Mouse (Mus musculus) forebrain, embryonic 13.5 days (tissue): ENCODE results near the gene Bcl2l14. TPM values are rescaled to one million over a fixed set of nuclear protein-coding genes. Genes with fewer than 3 reads are reported as not detected.
A peak's percentile ranks its signal among the peaks of the same experiment; 100 is the strongest.

Experiments used
- ATAC-seq: fragments of 200-750 bp; cut with Nextera tagmentation; 2 replicates; pipeline ENCODE4 v1.8.0; 2017
- H3K27ac ChIP-seq: fragments of 300-500 bp; sonication (generic); 2 replicates; pipeline ENCODE4 v1.5.1; 2015; ENCODE audit warnings: inconsistent platforms, mild to moderate bottlenecking, moderate library complexity
- H3K27me3 ChIP-seq: fragments of 300-500 bp; sonication (generic); 2 replicates; pipeline ENCODE4 v1.6.1; 2015; ENCODE audit warnings: mild to moderate bottlenecking, inconsistent platforms
- H3K36me3 ChIP-seq: fragments of 300-500 bp; sonication (generic); 2 replicates; pipeline ENCODE4 v1.6.1; 2015; ENCODE audit warnings: mild to moderate bottlenecking, inconsistent platforms; ENCODE audit not compliant: poor library complexity, severe bottlenecking
- H3K4me1 ChIP-seq: fragments of 300-500 bp; sonication (generic); 2 replicates; pipeline ENCODE4 v1.6.1; 2015; ENCODE audit warnings: inconsistent platforms
- H3K4me2 ChIP-seq: fragments of 300-500 bp; sonication (generic); 2 replicates; pipeline ENCODE4 v1.6.1; 2015; ENCODE audit warnings: inconsistent platforms, mild to moderate bottlenecking, moderate library complexity
- H3K4me3 ChIP-seq: fragments of 300-500 bp; sonication (generic); 2 replicates; pipeline ENCODE4 v1.5.1; 2015; ENCODE audit warnings: mild to moderate bottlenecking, inconsistent platforms
- H3K9ac ChIP-seq: fragments of 300-500 bp; sonication (generic); 2 replicates; pipeline ENCODE4 v1.6.1; 2015; ENCODE audit warnings: mild to moderate bottlenecking, inconsistent platforms
- H3K9me3 ChIP-seq: fragments of 300-500 bp; sonication (generic); replicated peaks from 2 replicates; pipeline ENCODE4 v1.6.1; 2016; ENCODE audit warnings: inconsistent platforms
- WGBS: fragments of 180-500 bp; shearing (Covaris S2); methylation state at CpG from one replicate; pipeline ENCODE4 v1.1.7; 2015; 5-methylcytosine and 5-hydroxymethylcytosine counted together
- polyA plus RNA-seq: library from polyadenylated mRNA; unstranded; fragments of >200 nt; fragmentation: Nextera tagmentation; extraction: Ambion mirVana; gene quantifications from 2 replicates; pipeline ENCODE4 v1.2.1, GENCODE M21; 2015

Gene Bcl2l14
- polyA plus RNA-seq, 1 experiment from 2014 or later: not detected

DNA sequence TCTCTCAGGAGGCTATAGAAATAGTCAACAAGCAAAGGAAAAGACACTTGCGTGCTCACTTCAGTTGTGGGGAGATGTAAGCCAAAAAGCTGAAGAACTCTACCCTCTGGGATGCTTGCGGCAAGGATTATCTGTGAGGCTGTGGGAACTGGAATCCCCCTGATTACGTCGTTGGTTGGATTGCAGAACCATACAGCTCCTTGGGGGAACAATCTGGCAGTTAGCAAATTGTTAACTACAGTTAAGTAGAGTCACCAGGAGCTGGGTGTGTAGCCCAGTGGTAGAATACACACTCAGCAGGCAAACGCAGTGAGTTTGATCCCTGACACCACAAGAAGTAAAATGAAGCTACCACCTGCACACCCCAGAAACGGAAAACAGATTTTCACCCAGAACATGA lies 37.9 kb downstream of the Bcl2l14 start:
- 77% methylated on average over 6 of the region's 6 CpGs for WGBS
- no peak overlapping the region for H3K4me2 ChIP-seq

GRCm38 (mm10) chr6:134434866-134435390 lies 38.8 kb downstream of the Bcl2l14 start:
- WGBS: 85% methylated on average over 9 of the region's 9 CpGs
- ATAC-seq: no peak
- H3K9me3 ChIP-seq: no peaks in the 10 kb centered on the region

More for the DNA sequence above, 37.9 kb downstream of the Bcl2l14 start:
- Histone ChIP-seq H3K27ac (no peak overlapping the region), H3K9ac (no peak overlapping the region), H3K9me3 (no peaks in the 10 kb centered on the region), H3K4me1 (peaks cover 2% of the 10 kb centered on the region; the same call in 1 of the 2 replicates), H3K36me3 (no peaks in the 10 kb centered on the region), H3K4me3 (no peak overlapping the region), H3K27me3 (no peaks in the 10 kb centered on the region)
- no peak for ATAC-seq

GRCm38 (mm10) chr6:134436955-134437354 lies 40.8 kb downstream of the Bcl2l14 start:
- H3K4me3 ChIP-seq: no peak overlapping the region
- H3K9ac ChIP-seq: no peak overlapping the region
- H3K36me3 ChIP-seq: no peaks in the 10 kb centered on the region
- H3K27me3 ChIP-seq: no peaks in the 10 kb centered on the region
- H3K4me2 ChIP-seq: no peak overlapping the region
- no peak overlapping the region for H3K27ac ChIP-seq
- peaks cover 15% of the 10 kb centered on the region; the same call in 1 of the 2 replicates for H3K4me1 ChIP-seq
- no peak for ATAC-seq
- WGBS: 82% methylated on average over 5 of the region's 5 CpGs
- no peaks in the 10 kb centered on the region for H3K9me3 ChIP-seq

More at GRCm38 (mm10) chr6:134434866-134435390, 38.8 kb downstream of the Bcl2l14 start:
- Histone ChIP-seq H3K27me3 (no peaks in the 10 kb centered on the region), H3K4me1 (peaks cover 11% of the 10 kb centered on the region; the same call in 1 of the 2 replicates), H3K4me3 (no peak overlapping the region), H3K4me2 (no peak overlapping the region), H3K27ac (no peak overlapping the region), H3K9ac (no peak overlapping the region), H3K36me3 (no peaks in the 10 kb centered on the region)

- Histone ChIP-seq H3K9ac (peak overlapping the region; percentile 50), H3K4me3 (peak overlapping the region; percentile 29), H3K27me3 (no peaks in the 10 kb centered on the region), H3K4me2 (peak overlapping the region; percentile 63), H3K4me1 (peaks cover 15% of the 10 kb centered on the region; the same call in 1 of the 2 replicates), H3K27ac (peak overlapping the region; percentile 44; the same call in 1 of the 2 replicates), H3K36me3 (peaks cover under 1% of the 10 kb centered on the region; the same call in 1 of the 2 replicates), H3K9me3 (no peaks in the 10 kb centered on the region)
- ATAC-seq: peak; percentile 90
- WGBS: 12% methylated on average over 23 of the region's 23 CpGs
Observed at GRCm38 (mm10) chr6:134439401-134440021, 43.4 kb downstream of the Bcl2l14 start.

DNA sequence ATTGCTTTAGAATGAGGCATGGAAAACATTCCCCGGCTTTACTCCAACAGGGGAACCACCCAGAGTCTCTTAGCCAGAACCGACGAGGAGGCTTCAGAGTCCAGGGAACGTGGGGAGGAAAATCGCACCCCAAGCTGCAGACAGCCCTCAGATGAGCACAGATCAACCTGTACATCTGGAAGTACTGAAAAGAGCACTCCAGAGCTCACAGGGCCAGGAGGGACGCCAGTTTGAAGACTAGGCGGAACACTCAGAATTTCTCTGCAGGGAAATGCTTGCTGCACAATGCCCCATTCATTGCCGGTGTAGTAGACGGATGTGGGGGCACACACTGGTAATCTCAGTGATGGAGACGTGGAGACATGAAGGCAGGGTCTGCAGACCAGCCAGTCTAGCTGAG lies 43.9 kb downstream of the Bcl2l14 start:
- Histone ChIP-seq H3K4me2 (peak overlapping the region; percentile 63), H3K4me3 (peak overlapping the region; percentile 29), H3K36me3 (peaks cover 6% of the 10 kb centered on the region), H3K27me3 (no peaks in the 10 kb centered on the region), H3K4me1 (peaks cover 15% of the 10 kb centered on the region; the same call in 1 of the 2 replicates), H3K27ac (peak overlapping the region; percentile 44; the same call in 1 of the 2 replicates), H3K9me3 (no peaks in the 10 kb centered on the region), H3K9ac (peak overlapping the region; percentile 50)
- 20% methylated on average over 10 of the region's 10 CpGs for WGBS
- ATAC-seq: no peak

- Histone ChIP-seq H3K27ac (no peak overlapping the region), H3K4me2 (no peak overlapping the region), H3K4me3 (no peak overlapping the region), H3K4me1 (peaks cover 15% of the 10 kb centered on the region; the same call in 1 of the 2 replicates), H3K36me3 (peaks cover 16% of the 10 kb centered on the region), H3K9ac (no peak overlapping the region), H3K27me3 (no peaks in the 10 kb centered on the region), H3K9me3 (no peaks in the 10 kb centered on the region)
- ATAC-seq: no peak
- WGBS: 95% methylated on average over 3 of the region's 3 CpGs
Observed at GRCm38 (mm10) chr6:134441716-134442115, 45.6 kb downstream of the Bcl2l14 start.

- Histone ChIP-seq H3K36me3 (peaks cover 16% of the 10 kb centered on the region), H3K27me3 (no peaks in the 10 kb centered on the region), H3K4me3 (no peak overlapping the region), H3K9ac (no peak overlapping the region), H3K4me2 (no peak overlapping the region), H3K9me3 (no peaks in the 10 kb centered on the region), H3K27ac (no peak overlapping the region), H3K4me1 (peaks cover 15% of the 10 kb centered on the region; the same call in 1 of the 2 replicates)
- ATAC-seq: no peak
- 94% methylated on average over 5 of the region's 5 CpGs for WGBS
Observed at GRCm38 (mm10) chr6:134442219-134442618, 46.1 kb downstream of the Bcl2l14 start.

- H3K4me3 ChIP-seq: no peak overlapping the region
- peaks cover 15% of the 10 kb centered on the region; the same call in 1 of the 2 replicates for H3K4me1 ChIP-seq
- no peaks in the 10 kb centered on the region for H3K9me3 ChIP-seq
- no peaks in the 10 kb centered on the region for H3K27me3 ChIP-seq
- H3K9ac ChIP-seq: no peak overlapping the region
- WGBS: 85% methylated on average over 9 of the region's 9 CpGs
- no peak overlapping the region for H3K4me2 ChIP-seq
- H3K36me3 ChIP-seq: peaks cover 17% of the 10 kb centered on the region
- no peak overlapping the region for H3K27ac ChIP-seq
- ATAC-seq: no peak
Observed at GRCm38 (mm10) chr6:134443198-134443904, 47.2 kb downstream of the Bcl2l14 start.

- Histone ChIP-seq H3K27me3 (no peaks in the 10 kb centered on the region), H3K9ac (no peak overlapping the region), H3K4me1 (peaks cover 14% of the 10 kb centered on the region; the same call in 1 of the 2 replicates), H3K27ac (no peak overlapping the region), H3K4me3 (no peak overlapping the region), H3K4me2 (no peak overlapping the region), H3K36me3 (peaks cover 21% of the 10 kb centered on the region), H3K9me3 (no peaks in the 10 kb centered on the region)
- ATAC-seq: no peak
- 84% methylated on average over 5 of the region's 5 CpGs for WGBS
Observed at GRCm38 (mm10) chr6:134443925-134444324, 47.8 kb downstream of the Bcl2l14 start.

DNA sequence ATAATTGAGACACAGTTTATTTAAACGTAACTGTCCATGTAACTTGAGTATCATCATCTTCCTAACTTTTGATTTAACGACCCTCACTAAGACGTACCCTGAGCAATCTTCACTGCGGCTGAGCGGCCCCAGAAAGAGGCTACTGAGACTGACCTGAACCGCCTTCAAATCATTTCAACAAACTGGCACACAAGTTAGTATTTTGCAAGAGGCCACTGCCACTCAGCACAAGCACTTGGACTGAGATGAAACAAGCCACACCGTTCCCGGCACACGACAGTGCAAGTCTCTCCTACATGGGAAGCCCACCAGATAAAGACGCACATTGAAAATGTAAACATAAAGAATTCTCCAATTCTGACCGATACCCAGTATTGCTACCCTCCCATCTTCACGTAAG lies 52.3 kb downstream of the Bcl2l14 start:
- 0 out of 2 replicates have a peak, but pooled peaks cover 5% of the 10 kb centered on the region for H3K4me1 ChIP-seq
- no peaks in the 10 kb centered on the region for H3K9me3 ChIP-seq
- 90% methylated on average over 12 of the region's 12 CpGs for WGBS
- H3K9ac ChIP-seq: no peak overlapping the region
- ATAC-seq: no peak
- H3K4me3 ChIP-seq: no peak overlapping the region
- no peaks in the 10 kb centered on the region for H3K27me3 ChIP-seq
- peaks cover 62% of the 10 kb centered on the region for H3K36me3 ChIP-seq
- H3K4me2 ChIP-seq: no peak overlapping the region
- H3K27ac ChIP-seq: no peak overlapping the region

- ATAC-seq: peak; percentile 68
- H3K4me2 ChIP-seq: no peak overlapping the region
- peaks cover 73% of the 10 kb centered on the region for H3K36me3 ChIP-seq
- H3K27me3 ChIP-seq: no peaks in the 10 kb centered on the region
- no peak overlapping the region for H3K9ac ChIP-seq
- peak overlapping the region; percentile 51; the same call in 1 of the 2 replicates for H3K27ac ChIP-seq
- WGBS: 65% methylated on average over 11 of the region's 11 CpGs
- H3K4me3 ChIP-seq: no peak overlapping the region
- H3K4me1 ChIP-seq: 0 out of 2 replicates have a peak, but pooled peaks cover 5% of the 10 kb centered on the region
- no peaks in the 10 kb centered on the region for H3K9me3 ChIP-seq
Observed at GRCm38 (mm10) chr6:134449958-134450357, 53.8 kb downstream of the Bcl2l14 start.

DNA sequence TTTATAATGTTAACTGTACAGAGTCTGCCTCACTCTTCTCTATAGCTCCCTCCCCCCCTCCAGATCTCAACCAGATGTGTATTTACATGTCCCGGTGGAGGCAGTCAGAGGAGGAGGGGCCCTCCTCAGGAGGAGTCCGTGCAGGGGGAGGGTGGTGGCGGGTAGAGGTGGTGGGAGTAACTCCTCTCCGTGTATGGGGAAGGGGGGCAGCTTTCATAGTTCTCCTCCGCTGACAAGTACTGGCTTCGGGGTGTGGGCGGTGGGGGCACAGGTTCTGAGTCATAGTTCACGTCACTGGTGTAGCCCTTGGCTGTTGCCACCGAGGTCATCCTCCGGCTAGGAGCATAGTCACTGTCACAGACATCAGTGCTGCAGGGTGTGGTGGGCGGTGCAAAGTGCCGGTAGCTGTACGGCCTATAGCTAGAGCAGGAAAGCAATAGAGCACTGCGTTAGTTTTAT lies 54.6 kb downstream of the Bcl2l14 start:
- peaks cover 74% of the 10 kb centered on the region for H3K36me3 ChIP-seq
- no peaks in the 10 kb centered on the region for H3K27me3 ChIP-seq
- H3K4me1 ChIP-seq: 0 out of 2 replicates have a peak, but pooled peaks cover 5% of the 10 kb centered on the region
- H3K27ac ChIP-seq: peak overlapping the region; percentile 14; the same call in 1 of the 2 replicates
- ATAC-seq: peak; percentile 54; the same call in 1 of the 2 replicates
- WGBS: 72% methylated on average over 14 of the region's 14 CpGs
- no peaks in the 10 kb centered on the region for H3K9me3 ChIP-seq
- no peak overlapping the region for H3K9ac ChIP-seq
- no peak overlapping the region for H3K4me2 ChIP-seq
- no peak overlapping the region for H3K4me3 ChIP-seq
